Mouse (Mus musculus) adrenal gland, postnatal 0 days (tissue): ENCODE data around the gene Mdc1. TPM values are rescaled to one million over a fixed set of nuclear protein-coding genes. Genes with fewer than 3 reads are reported as not detected.

Experiments used
- microRNA-seq: library from miRNA; unstranded; fragments of <30 nt; microRNA quantifications from one replicate; pipeline ENCODE4, GENCODE M21; 2016; ENCODE audit warnings: borderline replicate concordance; ENCODE audit not compliant: insufficient number of aligned reads
- polyA plus RNA-seq: library from polyadenylated mRNA; unstranded; fragments of >200 nt; fragmentation: Nextera tagmentation; extraction: Ambion mirVana; gene quantifications from 2 replicates; pipeline ENCODE4 v1.2.1, GENCODE M21; 2015

Gene Mdc1
- 3.0 and 4.6 TPM in 2 replicates for polyA plus RNA-seq

DNA sequence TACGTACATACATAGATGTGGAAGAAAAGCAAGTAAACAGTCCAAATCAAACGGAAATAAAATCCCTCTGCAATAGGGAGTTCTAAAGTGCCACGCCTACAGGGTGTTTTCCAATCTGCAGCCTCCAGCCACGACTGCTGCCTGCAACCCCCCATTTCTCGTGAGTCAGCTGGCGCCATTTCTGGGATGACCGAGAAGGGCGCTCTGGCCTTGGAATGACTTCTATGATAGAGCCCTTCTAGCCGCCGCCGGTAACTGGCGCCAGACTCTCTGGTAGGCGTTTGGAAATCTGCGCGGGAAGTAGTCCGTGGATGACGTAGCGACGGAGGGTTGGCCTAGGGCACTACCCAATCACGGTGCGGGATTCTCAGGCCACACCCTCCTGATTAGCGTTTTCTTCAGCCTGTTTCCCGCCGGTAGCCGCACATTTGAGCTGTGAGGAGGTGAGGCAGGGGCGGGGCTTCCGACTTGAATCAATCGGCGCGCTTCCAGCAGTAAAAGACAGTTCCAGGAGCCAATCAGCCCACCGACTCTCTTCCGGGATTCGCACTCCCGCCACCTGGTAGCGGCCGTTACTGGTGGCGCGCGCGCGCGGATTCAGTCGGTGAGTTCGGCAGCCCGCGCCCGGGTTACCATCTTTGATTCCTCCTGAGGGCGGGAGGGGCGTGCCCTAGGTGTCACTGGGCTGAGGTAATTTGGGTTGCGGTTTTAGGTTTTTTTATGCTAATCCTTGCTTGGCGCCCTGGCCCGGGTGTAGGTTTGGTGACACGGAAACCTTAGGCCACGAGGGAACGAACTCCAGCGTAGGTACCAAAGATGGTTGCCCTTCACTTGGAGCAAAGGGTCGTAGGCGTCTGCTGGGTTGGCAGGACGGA is at the start of gene Mdc1:
Gene Mdc1 (plus strand): TSS at position 440 of the 875 bp plus-strand sequence.

DNA sequence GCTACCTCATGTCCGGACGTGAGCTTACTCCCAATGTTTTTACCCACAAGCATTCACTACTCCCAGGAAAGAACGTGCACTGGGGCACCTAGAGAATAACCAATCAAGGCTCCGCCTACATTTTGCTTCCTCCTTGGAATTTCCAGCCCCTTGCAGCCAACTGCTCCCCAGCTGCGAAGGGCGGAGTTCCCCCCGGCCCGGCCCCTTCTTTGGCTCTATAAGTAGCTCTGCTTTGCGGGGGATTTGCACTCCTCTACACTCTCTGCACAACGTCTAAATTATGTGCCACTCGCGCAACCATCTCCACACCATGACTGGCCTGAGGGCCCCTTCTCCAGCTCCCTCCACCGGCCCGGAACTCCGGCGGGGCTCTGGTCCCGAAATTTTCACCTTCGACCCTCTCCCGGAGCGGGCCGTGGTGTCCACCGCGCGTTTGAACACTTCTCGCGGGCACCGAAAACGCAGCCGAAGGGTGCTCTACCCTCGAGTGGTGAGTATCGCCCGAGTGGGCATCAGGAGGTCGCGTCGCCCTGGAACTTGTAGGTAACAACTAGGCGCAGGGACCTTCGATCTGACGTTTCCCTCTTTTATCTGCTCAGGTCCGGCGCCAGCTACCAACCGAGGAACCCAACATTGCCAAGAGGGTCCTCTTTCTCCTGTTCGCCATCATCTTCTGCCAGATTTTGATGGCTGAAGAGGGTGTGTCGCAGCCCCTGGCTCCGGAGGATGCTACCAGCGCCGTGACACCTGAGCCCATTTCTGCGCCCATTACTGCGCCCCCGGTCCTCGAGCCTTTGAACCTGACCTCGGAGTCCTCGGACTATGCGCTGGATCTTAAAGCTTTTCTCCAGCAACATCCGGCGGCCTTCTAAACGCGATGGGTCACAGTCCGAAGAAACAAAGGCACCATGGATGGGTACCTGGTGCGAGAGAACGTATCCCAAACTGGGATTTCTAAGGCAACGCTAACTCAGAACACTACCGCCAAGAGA is 19.6 kb upstream of the Mdc1 start, which contains the start of gene Ier3:
Gene Ier3 (plus strand): TSS at position 246 of the 992 bp plus-strand sequence.

GRCm38 (mm10) chr17:35822964-35823937 is 18.1 kb upstream of the Mdc1 start, which contains the start of gene Flot1:
Gene Flot1 (plus strand): TSS chr17:35823230.

GRCm38 (mm10) chr17:35838122-35838544 is 3.2 kb upstream of the Mdc1 start, which contains the start of gene Tubb5:
Gene Tubb5 (minus strand): TSS chr17:35838306.

GRCm38 (mm10) chr17:35861198-35861857 is 20.0 kb downstream of the Mdc1 start, which contains the start of gene Nrm:
Gene Nrm (plus strand): TSS chr17:35861318.

GRCm38 (mm10) chr17:35865481-35866280 is 24.4 kb downstream of the Mdc1 start, which contains the start of gene Ppp1r18:
Gene Ppp1r18 (plus strand): TSS chr17:35865593.

DNA sequence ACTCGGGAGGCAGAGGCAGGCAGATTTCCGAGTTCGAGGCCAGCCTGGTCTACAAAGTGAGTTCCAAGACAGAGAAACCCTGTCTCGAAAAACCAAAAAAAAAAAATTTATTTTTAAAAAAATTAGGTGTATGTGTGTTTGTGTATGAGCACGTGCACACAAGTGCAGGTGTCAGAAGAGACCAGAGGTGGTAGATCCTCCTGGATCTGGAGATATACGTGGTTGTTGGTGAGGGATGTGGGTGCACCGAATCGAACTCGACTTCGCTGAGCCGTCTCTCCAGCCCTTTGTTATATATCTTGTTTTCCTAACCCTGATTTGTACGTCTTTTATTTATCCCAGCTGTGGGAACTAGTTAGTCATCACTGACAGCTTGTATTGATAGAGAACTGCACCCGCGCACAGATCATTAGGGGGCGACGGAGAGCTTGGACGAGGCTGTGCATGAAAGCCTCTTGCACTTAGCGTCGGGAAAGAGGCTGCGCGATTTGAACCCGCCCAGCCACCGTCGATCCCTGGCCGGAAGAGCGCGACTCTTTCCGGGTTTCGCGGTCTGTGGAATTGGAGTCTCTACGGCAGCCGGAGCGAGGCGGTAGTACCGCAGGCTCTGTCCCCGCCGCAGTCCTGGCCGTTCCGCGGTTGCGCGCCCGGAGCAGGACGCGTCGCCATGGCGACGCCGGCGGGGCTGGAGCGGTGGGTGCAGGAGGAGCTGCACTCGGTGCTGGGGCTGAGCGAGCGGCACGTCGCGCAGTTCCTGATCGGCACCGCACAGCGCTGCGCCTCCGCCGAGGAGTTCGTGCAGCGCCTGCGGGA is 38.1 kb downstream of the Mdc1 start, which contains the start of gene Dhx16:
Gene Dhx16 (plus strand): TSS at position 575 of the 813 bp plus-strand sequence.

GRCm38 (mm10) chr17:35896781-35897643 is 55.7 kb downstream of the Mdc1 start, which contains the start of gene 2310061I04Rik:
Gene 2310061I04Rik (minus strand): TSS chr17:35897431.

Small RNAs within 50 kb of the gene (microRNA-seq; reads per million reads assigned to microRNA genes)
- gene Gm28033 = not detected

Other genes starting within 250 kb of the Mdc1 start
- gene Sfta2, start 240.0 kb upstream of the Mdc1 start, polyA plus RNA-seq = 0.46 TPM in 2 replicates
- not detected in 2 replicates for gene Gm9573, start 214.9 kb upstream of the Mdc1 start, polyA plus RNA-seq
- 0.30 and 2.9 TPM in 2 replicates for gene Mucl3, start 197.8 kb upstream of the Mdc1 start, polyA plus RNA-seq
- gene Vars2, start 173.9 kb upstream of the Mdc1 start, polyA plus RNA-seq = 6.7 and 11.2 TPM in 2 replicates
- 18.4 and 28.4 TPM in 2 replicates for gene Gtf2h4, start 167.8 kb upstream of the Mdc1 start, polyA plus RNA-seq
- 34.6 and 39.0 TPM in 2 replicates for gene Ddr1, start 136.9 kb upstream of the Mdc1 start, polyA plus RNA-seq
- 22.9 and 31.0 TPM in 2 replicates for gene Ier3, start 19.8 kb upstream of the Mdc1 start, polyA plus RNA-seq
- gene Flot1, start 18.3 kb upstream of the Mdc1 start, polyA plus RNA-seq = 82.1 and 88.2 TPM in 2 replicates
- 314 and 519 TPM in 2 replicates for gene Tubb5, start 3.2 kb upstream of the Mdc1 start, polyA plus RNA-seq
- gene Nrm, start 19.8 kb downstream of the Mdc1 start, polyA plus RNA-seq = 19.3 and 27.9 TPM in 2 replicates
- gene Ppp1r18, start 24.1 kb downstream of the Mdc1 start, polyA plus RNA-seq = 22.2 and 26.9 TPM in 2 replicates
- gene Dhx16, start 38.3 kb downstream of the Mdc1 start, polyA plus RNA-seq = 16.3 and 22.6 TPM in 2 replicates
- gene 2310061I04Rik, start 55.9 kb downstream of the Mdc1 start, polyA plus RNA-seq = 13.8 and 19.1 TPM in 2 replicates
- gene Atat1, start 68.6 kb downstream of the Mdc1 start, polyA plus RNA-seq = 33.6 and 43.3 TPM in 2 replicates
- 48.8 and 78.3 TPM in 2 replicates for gene Mrps18b, start 74.9 kb downstream of the Mdc1 start, polyA plus RNA-seq
- 14.8 and 22.8 TPM in 2 replicates for gene Ppp1r10, start 74.9 kb downstream of the Mdc1 start, polyA plus RNA-seq
- gene Abcf1, start 128.2 kb downstream of the Mdc1 start, polyA plus RNA-seq = 50.8 and 70.0 TPM in 2 replicates
- 32.3 and 38.9 TPM in 2 replicates for gene Gnl1, start 138.3 kb downstream of the Mdc1 start, polyA plus RNA-seq
- gene Prr3, start 138.7 kb downstream of the Mdc1 start, polyA plus RNA-seq = 19.0 and 23.8 TPM in 2 replicates
- gene H2-T24, start 179.0 kb downstream of the Mdc1 start, polyA plus RNA-seq = 2.0 and 2.2 TPM in 2 replicates
- 47.7 and 51.8 TPM in 2 replicates for gene H2-T23, start 191.3 kb downstream of the Mdc1 start, polyA plus RNA-seq
- 27.9 and 31.3 TPM in 2 replicates for gene H2-T22, start 201.2 kb downstream of the Mdc1 start, polyA plus RNA-seq
- not detected in 2 replicates for gene Gm6034, start 201.4 kb downstream of the Mdc1 start, polyA plus RNA-seq
- gene Gm11127, start 216.9 kb downstream of the Mdc1 start, polyA plus RNA-seq = 0.47 TPM in 1 of 2 replicates, not detected in the other